Mouse (Mus musculus) CD4-positive naive resting alpha-beta T cell, adult 76 days (primary cell): ENCODE measurements around the gene Olfr218. TPM values are rescaled to one million over a fixed set of nuclear protein-coding genes. Genes with fewer than 3 reads are reported as not detected.

Source experiments
- total RNA-seq: library from RNA; stranded (reverse); gene quantifications from one replicate; pipeline ENCODE4 v1.2.4, GENCODE M21; 2023

Gene Olfr218
- total RNA-seq, result not detected

DNA sequence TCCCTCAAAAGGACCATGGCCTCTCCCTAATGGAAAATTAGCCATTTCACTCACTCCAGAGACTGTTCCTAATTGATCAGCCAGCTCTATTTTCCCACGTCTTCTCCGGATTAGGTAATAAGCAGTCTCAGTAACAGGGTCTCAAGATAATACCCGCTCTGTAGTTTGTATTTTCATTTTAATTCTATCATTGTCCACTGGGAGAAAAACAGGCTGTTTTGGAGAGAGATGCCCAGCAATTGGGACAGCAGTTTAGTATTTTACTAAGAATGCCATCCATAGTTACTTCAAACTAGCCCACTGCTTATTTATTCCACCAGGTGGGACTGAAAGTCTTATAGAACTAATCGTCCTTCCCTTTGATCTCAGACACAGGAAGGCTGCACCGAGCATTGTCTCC is at the start of gene Olfr218:
TSS of gene Olfr218 (plus strand) at position 301 of the 400 bp plus-strand sequence.

DNA sequence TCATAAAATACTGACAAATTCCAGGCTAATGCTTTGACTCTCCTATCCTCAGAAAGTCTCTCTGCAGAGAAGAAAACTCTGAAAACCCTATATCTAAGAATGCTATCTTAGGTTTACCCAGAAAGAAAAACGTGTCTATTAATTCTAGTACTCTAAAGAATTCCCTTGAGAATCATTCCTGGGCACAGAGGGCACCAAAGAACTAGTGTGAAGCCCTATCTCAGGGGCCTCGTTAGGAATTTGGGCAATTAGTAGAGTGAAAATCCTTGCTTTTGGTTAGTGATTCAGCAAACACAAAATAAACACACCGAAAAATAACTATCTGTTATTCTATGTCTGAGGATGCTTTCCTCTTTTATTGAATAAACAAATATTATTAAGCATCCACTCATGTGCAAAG is 7.1 kb upstream of the Olfr218 start, which contains the start of gene Olfr1406:
TSS of gene Olfr1406 (minus strand) at position 101 of the 400 bp plus-strand sequence.

GRCm38 (mm10) chr1:173212092-173212491 is 14.5 kb downstream of the Olfr218 start, which contains the start of gene Olfr1404:
Olfr1404 (plus strand) TSS chr1:173212392.

GRCm38 (mm10) chr1:173227081-173227480 is 29.5 kb downstream of the Olfr218 start, which contains the start of gene Fcer1a:
Fcer1a (minus strand) TSS chr1:173227214.

Other genes with a start within 250 kb of the Olfr218 start
- gene Olfr16, start 247.4 kb upstream of the Olfr218 start, total RNA-seq, result not detected
- not detected for gene Olfr1408, start 60.4 kb upstream of the Olfr218 start, total RNA-seq
- not detected for gene Olfr1406, start 7.2 kb upstream of the Olfr218 start, total RNA-seq
- not detected for gene Olfr1404, start 14.6 kb downstream of the Olfr218 start, total RNA-seq
- not detected for gene Fcer1a, start 29.4 kb downstream of the Olfr218 start, total RNA-seq
- gene Olfr418, start 68.2 kb downstream of the Olfr218 start, total RNA-seq, result not detected
- not detected for gene Mptx2, start 80.0 kb downstream of the Olfr218 start, total RNA-seq
- not detected for gene Ackr1, start 135.9 kb downstream of the Olfr218 start, total RNA-seq
- 41.7 TPM for gene Aim2, start 153.1 kb downstream of the Olfr218 start, total RNA-seq
- gene Cadm3, start 169.9 kb downstream of the Olfr218 start, total RNA-seq, result 0.26 TPM